Mouse (Mus musculus) ovary, postnatal 36 days (tissue): ENCODE results near the gene St6galnac3.

Experiments used
- DNase-seq: peaks from one replicate; pipeline ENCODE4 v3.0.0; 2022; ENCODE audit warnings: low spot score, mixed read lengths

Gene St6galnac3

GRCm38 (mm10) chr3:153458593-153458992 lies 266.4 kb downstream of the St6galnac3 start:
- DNase-seq: no peak

- DNase-seq: no peak
Observed at GRCm38 (mm10) chr3:153457701-153458100, 267.3 kb downstream of the St6galnac3 start.

- no peak for DNase-seq
Observed at GRCm38 (mm10) chr3:153457203-153457602, 267.8 kb downstream of the St6galnac3 start.

GRCm38 (mm10) chr3:153456227-153456626 lies 268.7 kb downstream of the St6galnac3 start:
- DNase-seq: no peak

- DNase-seq: no peak
Observed at GRCm38 (mm10) chr3:153453127-153454049, 271.6 kb downstream of the St6galnac3 start.

- no peak for DNase-seq
Observed at GRCm38 (mm10) chr3:153452299-153452996, 272.5 kb downstream of the St6galnac3 start.

GRCm38 (mm10) chr3:153441329-153441728 lies 283.6 kb downstream of the St6galnac3 start:
- DNase-seq: no peak

GRCm38 (mm10) chr3:153436076-153437021 lies 288.6 kb downstream of the St6galnac3 start:
- no peak for DNase-seq

- DNase-seq: no peak
Observed at GRCm38 (mm10) chr3:153433010-153433409, 292.0 kb downstream of the St6galnac3 start.

GRCm38 (mm10) chr3:153432053-153432816 lies 292.7 kb downstream of the St6galnac3 start:
- no peak for DNase-seq

GRCm38 (mm10) chr3:153429840-153430239 lies 295.1 kb downstream of the St6galnac3 start:
- DNase-seq: no peak

GRCm38 (mm10) chr3:153421918-153422290 lies 303.1 kb downstream of the St6galnac3 start:
- no peak for DNase-seq

- no peak for DNase-seq
Observed at GRCm38 (mm10) chr3:153421060-153421917, 303.7 kb downstream of the St6galnac3 start.

- no peak for DNase-seq
Observed at GRCm38 (mm10) chr3:153419331-153419730, 305.6 kb downstream of the St6galnac3 start.

GRCm38 (mm10) chr3:153417001-153417400 lies 308.0 kb downstream of the St6galnac3 start:
- DNase-seq: no peak

GRCm38 (mm10) chr3:153416383-153416782 lies 308.6 kb downstream of the St6galnac3 start:
- DNase-seq: no peak

- no peak for DNase-seq
Observed at GRCm38 (mm10) chr3:153414132-153414531, 310.8 kb downstream of the St6galnac3 start.

GRCm38 (mm10) chr3:153409286-153409685 lies 315.7 kb downstream of the St6galnac3 start:
- DNase-seq: no peak

- DNase-seq: no peak
Observed at GRCm38 (mm10) chr3:153408361-153408760, 316.6 kb downstream of the St6galnac3 start.

- DNase-seq: no peak
Observed at GRCm38 (mm10) chr3:153407698-153408097, 317.3 kb downstream of the St6galnac3 start.
